Mouse (Mus musculus): ENCODE data around the gene Pgam2. TPM values are rescaled to one million over a fixed set of nuclear protein-coding genes. Genes with fewer than 3 reads are reported as not detected.

Gene Pgam2
- polyA plus RNA-seq (2012), result not detected in 2 replicates

GRCm38 (mm10) chr11:5803551-5803981 is at the start of gene Pgam2:
Pgam2 (minus strand) TSS chr11:5803733.
- H3K4me1 ChIP-seq (ENCODE audit: control insufficient read depth), result peaks cover 8% of the 10 kb centered on the region
- TF ChIP-seq TAL1 (IDR thresholded peaks at IDR 0.05; ENCODE audit: low read length) (no peak), GATA1 (IDR thresholded peaks at IDR 0.05; ENCODE audit: low read length) (no peak)
- H3K9me3 ChIP-seq (ENCODE audit: control insufficient read depth, low read length), result no peaks in the 10 kb centered on the region
- no peaks in the 10 kb centered on the region for H3K27me3 ChIP-seq (ENCODE audit: control insufficient read depth)
- H3K36me3 ChIP-seq (ENCODE audit: control insufficient read depth), result peaks cover 30% of the 10 kb centered on the region
- no peak within 1 kb of the TSS for H3K4me3 ChIP-seq (replicated peaks)

GRCm38 (mm10) chr11:5852314-5852713 is 48.8 kb upstream of the Pgam2 start:
- Histone ChIP-seq H3K27me3 (ENCODE audit: control insufficient read depth) (no peaks in the 10 kb centered on the region), H3K9me3 (ENCODE audit: control insufficient read depth, low read length) (no peaks in the 10 kb centered on the region), H3K4me3 (replicated peaks) (no peak overlapping the region), H3K4me1 (ENCODE audit: control insufficient read depth) (no peaks in the 10 kb centered on the region), H3K36me3 (ENCODE audit: control insufficient read depth) (no peaks in the 10 kb centered on the region)
- TF ChIP-seq GATA1 (IDR thresholded peaks at IDR 0.05; ENCODE audit: low read length), result no peak
- TF ChIP-seq TAL1 (IDR thresholded peaks at IDR 0.05; ENCODE audit: low read length), result no peak

GRCm38 (mm10) chr11:5851021-5851736 is 47.6 kb upstream of the Pgam2 start:
- no peaks in the 10 kb centered on the region for H3K4me1 ChIP-seq (ENCODE audit: control insufficient read depth)

GRCm38 (mm10) chr11:5850452-5850851 is 46.9 kb upstream of the Pgam2 start:
- H3K4me3 ChIP-seq (replicated peaks), result no peak overlapping the region
- H3K4me1 ChIP-seq (ENCODE audit: control insufficient read depth), result no peaks in the 10 kb centered on the region
- TF ChIP-seq TAL1 (IDR thresholded peaks at IDR 0.05; ENCODE audit: low read length) (no peak), GATA1 (IDR thresholded peaks at IDR 0.05; ENCODE audit: low read length) (no peak)

More at GRCm38 (mm10) chr11:5851021-5851736, 47.6 kb upstream of the Pgam2 start:
- Histone ChIP-seq H3K27me3 (ENCODE audit: control insufficient read depth) (no peaks in the 10 kb centered on the region), H3K4me3 (replicated peaks) (no peak overlapping the region), H3K36me3 (ENCODE audit: control insufficient read depth) (no peaks in the 10 kb centered on the region), H3K9me3 (ENCODE audit: control insufficient read depth, low read length) (peaks cover 2% of the 10 kb centered on the region; the same call in 1 of the 2 replicates)
- TF ChIP-seq GATA1 (IDR thresholded peaks at IDR 0.05; ENCODE audit: low read length) (no peak), TAL1 (IDR thresholded peaks at IDR 0.05; ENCODE audit: low read length) (no peak)

GRCm38 (mm10) chr11:5849316-5849715 is 45.8 kb upstream of the Pgam2 start:
- Histone ChIP-seq H3K4me3 (replicated peaks) (no peak overlapping the region), H3K27me3 (ENCODE audit: control insufficient read depth) (no peaks in the 10 kb centered on the region), H3K4me1 (ENCODE audit: control insufficient read depth) (no peaks in the 10 kb centered on the region), H3K36me3 (ENCODE audit: control insufficient read depth) (no peaks in the 10 kb centered on the region), H3K9me3 (ENCODE audit: control insufficient read depth, low read length) (peaks cover 2% of the 10 kb centered on the region; the same call in 1 of the 2 replicates)
- TF ChIP-seq TAL1 (IDR thresholded peaks at IDR 0.05; ENCODE audit: low read length) (no peak), GATA1 (IDR thresholded peaks at IDR 0.05; ENCODE audit: low read length) (no peak)

More at GRCm38 (mm10) chr11:5850452-5850851, 46.9 kb upstream of the Pgam2 start:
- Histone ChIP-seq H3K36me3 (ENCODE audit: control insufficient read depth) (no peaks in the 10 kb centered on the region), H3K27me3 (ENCODE audit: control insufficient read depth) (no peaks in the 10 kb centered on the region), H3K9me3 (ENCODE audit: control insufficient read depth, low read length) (peaks cover 2% of the 10 kb centered on the region; the same call in 1 of the 2 replicates)

- TF ChIP-seq TAL1 (IDR thresholded peaks at IDR 0.05; ENCODE audit: low read length) (no peak), GATA1 (IDR thresholded peaks at IDR 0.05; ENCODE audit: low read length) (no peak)
- H3K27me3 ChIP-seq (ENCODE audit: control insufficient read depth), result no peaks in the 10 kb centered on the region
- H3K4me1 ChIP-seq (ENCODE audit: control insufficient read depth), result no peaks in the 10 kb centered on the region
- peaks cover 2% of the 10 kb centered on the region; the same call in 1 of the 2 replicates for H3K9me3 ChIP-seq (ENCODE audit: control insufficient read depth, low read length)
- no peak overlapping the region for H3K4me3 ChIP-seq (replicated peaks)
- H3K36me3 ChIP-seq (ENCODE audit: control insufficient read depth), result no peaks in the 10 kb centered on the region
These were observed 45.2 kb upstream of the Pgam2 start for GRCm38 (mm10) chr11:5848741-5849140.

GRCm38 (mm10) chr11:5846639-5847345 is 43.3 kb upstream of the Pgam2 start:
- TF ChIP-seq GATA1 (IDR thresholded peaks at IDR 0.05; ENCODE audit: low read length), result no peak
- TF ChIP-seq TAL1 (IDR thresholded peaks at IDR 0.05; ENCODE audit: low read length), result no peak
- Histone ChIP-seq H3K27me3 (ENCODE audit: control insufficient read depth) (no peaks in the 10 kb centered on the region), H3K36me3 (ENCODE audit: control insufficient read depth) (no peaks in the 10 kb centered on the region), H3K4me1 (ENCODE audit: control insufficient read depth) (no peaks in the 10 kb centered on the region), H3K4me3 (replicated peaks) (no peak overlapping the region), H3K9me3 (ENCODE audit: control insufficient read depth, low read length) (peaks cover 5% of the 10 kb centered on the region; the same call in 1 of the 2 replicates)

GRCm38 (mm10) chr11:5843131-5843530 is 39.6 kb upstream of the Pgam2 start:
- H3K9me3 ChIP-seq (ENCODE audit: control insufficient read depth, low read length), result peaks cover 10% of the 10 kb centered on the region; the same call in 1 of the 2 replicates
- H3K4me3 ChIP-seq (replicated peaks), result no peak overlapping the region
- TF ChIP-seq TAL1 (IDR thresholded peaks at IDR 0.05; ENCODE audit: low read length), result no peak
- no peak for TF ChIP-seq GATA1 (IDR thresholded peaks at IDR 0.05; ENCODE audit: low read length)
- H3K36me3 ChIP-seq (ENCODE audit: control insufficient read depth), result no peaks in the 10 kb centered on the region
- H3K27me3 ChIP-seq (ENCODE audit: control insufficient read depth), result no peaks in the 10 kb centered on the region
- peaks cover under 1% of the 10 kb centered on the region for H3K4me1 ChIP-seq (ENCODE audit: control insufficient read depth)

GRCm38 (mm10) chr11:5841751-5842150 is 38.2 kb upstream of the Pgam2 start:
- no peak for TF ChIP-seq GATA1 (IDR thresholded peaks at IDR 0.05; ENCODE audit: low read length)
- TF ChIP-seq TAL1 (IDR thresholded peaks at IDR 0.05; ENCODE audit: low read length), result no peak
- Histone ChIP-seq H3K27me3 (ENCODE audit: control insufficient read depth) (no peaks in the 10 kb centered on the region), H3K4me1 (ENCODE audit: control insufficient read depth) (peaks cover 13% of the 10 kb centered on the region), H3K36me3 (ENCODE audit: control insufficient read depth) (no peaks in the 10 kb centered on the region), H3K9me3 (ENCODE audit: control insufficient read depth, low read length) (peaks cover 7% of the 10 kb centered on the region; the same call in 1 of the 2 replicates), H3K4me3 (replicated peaks) (no peak overlapping the region)

Data from erythroblast, embryonic 14.5 days (primary cell).